Mouse (Mus musculus) erythroblast, adult 5-6 weeks (primary cell): ENCODE results near the gene Kdsr. TPM values are rescaled to one million over a fixed set of nuclear protein-coding genes. Genes with fewer than 3 reads are reported as not detected.

Experiments
- ATAC-seq: replicated peaks from 2 replicates; pipeline ENCODE4 v1.8.0; 2016; ENCODE audit warnings: moderate number of reproducible peaks, mild to moderate bottlenecking, moderate TSS enrichment, inconsistent platforms; ENCODE audit not compliant: poor library complexity, low FRiP score, severe bottlenecking
- total RNA-seq, 2 experiments: library from RNA; stranded (forward) in 1 of 2; stranded (reverse) in 1 of 2; fragments of 150-400 nt in 1 of 2; fragments of 200-764, 138-1000 nt in 1 of 2; gene quantifications; 2 replicates each; pipeline versions ENCODE4 v1.2.3 to v1.2.4; 2015 to 2017; ENCODE audit warnings: low replicate concordance in 2 of 2

Kdsr gene
- 1.9 and 3.3 TPM in 2 replicates for total RNA-seq (2015; ENCODE audit: low replicate concordance)
- 2.2 and 3.2 TPM in 2 replicates for total RNA-seq (2017; ENCODE audit: low replicate concordance)

- peak; percentile 98 for ATAC-seq
These were observed at the start of gene Kdsr for GRCm38 (mm10) chr1:106759572-106760435. Gene Kdsr, minus strand, starts transcription at chr1:106759727.

- ATAC-seq, result no peak
These were observed 40.4 kb upstream of the Kdsr start for GRCm38 (mm10) chr1:106799931-106800330.

- no peak for ATAC-seq
These were observed 39.9 kb upstream of the Kdsr start for GRCm38 (mm10) chr1:106799406-106799805.

- peak; percentile 34 for ATAC-seq
These were observed 37.7 kb upstream of the Kdsr start for GRCm38 (mm10) chr1:106796987-106797779.

- peak; percentile 99 for ATAC-seq
These were observed 37.0 kb upstream of the Kdsr start, which contains the start of gene Vps4b for GRCm38 (mm10) chr1:106796542-106796924. Gene Vps4b, minus strand, starts transcription at chr1:106796728.

- peak; percentile 77 for ATAC-seq
These were observed 36.4 kb upstream of the Kdsr start for GRCm38 (mm10) chr1:106795634-106796541.

GRCm38 (mm10) chr1:106774896-106775295, 15.4 kb upstream of the Kdsr start:
- ATAC-seq, result no peak

GRCm38 (mm10) chr1:106774092-106774491, 14.6 kb upstream of the Kdsr start:
- no peak for ATAC-seq

GRCm38 (mm10) chr1:106768773-106769172, 9.2 kb upstream of the Kdsr start:
- ATAC-seq, result no peak

- no peak for ATAC-seq
These were observed 6.2 kb upstream of the Kdsr start for GRCm38 (mm10) chr1:106765771-106766170.

GRCm38 (mm10) chr1:106764846-106765245, 5.3 kb upstream of the Kdsr start:
- ATAC-seq, result no peak

GRCm38 (mm10) chr1:106764281-106764680, 4.8 kb upstream of the Kdsr start:
- ATAC-seq, result no peak

GRCm38 (mm10) chr1:106760750-106761149, 1.2 kb upstream of the Kdsr start:
- ATAC-seq, result no peak

GRCm38 (mm10) chr1:106758734-106759571, 574 bp downstream of the Kdsr start:
- ATAC-seq, result peak; percentile 56

- ATAC-seq, result no peak
These were observed 2.9 kb downstream of the Kdsr start for GRCm38 (mm10) chr1:106756633-106757032.

- no peak for ATAC-seq
These were observed 7.5 kb downstream of the Kdsr start for GRCm38 (mm10) chr1:106752013-106752412.

GRCm38 (mm10) chr1:106750656-106751055, 8.9 kb downstream of the Kdsr start:
- no peak for ATAC-seq

GRCm38 (mm10) chr1:106748555-106749315, 10.8 kb downstream of the Kdsr start:
- ATAC-seq, result no peak
